Mouse (Mus musculus) forebrain, embryonic 13.5 days (tissue): ENCODE results near the gene Cxcr4. TPM values are rescaled to one million over a fixed set of nuclear protein-coding genes. Genes with fewer than 3 reads are reported as not detected.
A peak's percentile ranks its signal among the peaks of the same experiment; 100 is the strongest.

Experiments used
- ATAC-seq: fragments of 200-750 bp; cut with Nextera tagmentation; 2 replicates; pipeline ENCODE4 v1.8.0; 2017
- H3K27ac ChIP-seq: fragments of 300-500 bp; sonication (generic); 2 replicates; pipeline ENCODE4 v1.5.1; 2015; ENCODE audit warnings: inconsistent platforms, mild to moderate bottlenecking, moderate library complexity
- H3K27me3 ChIP-seq: fragments of 300-500 bp; sonication (generic); 2 replicates; pipeline ENCODE4 v1.6.1; 2015; ENCODE audit warnings: mild to moderate bottlenecking, inconsistent platforms
- H3K36me3 ChIP-seq: fragments of 300-500 bp; sonication (generic); 2 replicates; pipeline ENCODE4 v1.6.1; 2015; ENCODE audit warnings: mild to moderate bottlenecking, inconsistent platforms; ENCODE audit not compliant: poor library complexity, severe bottlenecking
- H3K4me1 ChIP-seq: fragments of 300-500 bp; sonication (generic); 2 replicates; pipeline ENCODE4 v1.6.1; 2015; ENCODE audit warnings: inconsistent platforms
- H3K4me2 ChIP-seq: fragments of 300-500 bp; sonication (generic); 2 replicates; pipeline ENCODE4 v1.6.1; 2015; ENCODE audit warnings: inconsistent platforms, mild to moderate bottlenecking, moderate library complexity
- H3K4me3 ChIP-seq: fragments of 300-500 bp; sonication (generic); 2 replicates; pipeline ENCODE4 v1.5.1; 2015; ENCODE audit warnings: mild to moderate bottlenecking, inconsistent platforms
- H3K9ac ChIP-seq: fragments of 300-500 bp; sonication (generic); 2 replicates; pipeline ENCODE4 v1.6.1; 2015; ENCODE audit warnings: mild to moderate bottlenecking, inconsistent platforms
- H3K9me3 ChIP-seq: fragments of 300-500 bp; sonication (generic); replicated peaks from 2 replicates; pipeline ENCODE4 v1.6.1; 2016; ENCODE audit warnings: inconsistent platforms
- WGBS: fragments of 180-500 bp; shearing (Covaris S2); methylation state at CpG from one replicate; pipeline ENCODE4 v1.1.7; 2015; 5-methylcytosine and 5-hydroxymethylcytosine counted together
- polyA plus RNA-seq: library from polyadenylated mRNA; unstranded; fragments of >200 nt; fragmentation: Nextera tagmentation; extraction: Ambion mirVana; gene quantifications from 2 replicates; pipeline ENCODE4 v1.2.1, GENCODE M21; 2015

Cxcr4 gene
- polyA plus RNA-seq, 1 experiment from 2014 or later: 5.8 TPM

GRCm38 (mm10) chr1:128615459-128615806 lies 23.3 kb upstream of the Cxcr4 start:
- Histone ChIP-seq H3K4me3 (no peak overlapping the region), H3K9me3 (no peaks in the 10 kb centered on the region; the same call in 1 of the 2 replicates), H3K36me3 (no peaks in the 10 kb centered on the region), H3K27me3 (no peaks in the 10 kb centered on the region), H3K9ac (no peak overlapping the region), H3K4me2 (no peak overlapping the region), H3K4me1 (no peaks in the 10 kb centered on the region), H3K27ac (no peak overlapping the region)
- ATAC-seq: no peak
- WGBS: 79% methylated on average over 2 of the region's 2 CpGs

DNA sequence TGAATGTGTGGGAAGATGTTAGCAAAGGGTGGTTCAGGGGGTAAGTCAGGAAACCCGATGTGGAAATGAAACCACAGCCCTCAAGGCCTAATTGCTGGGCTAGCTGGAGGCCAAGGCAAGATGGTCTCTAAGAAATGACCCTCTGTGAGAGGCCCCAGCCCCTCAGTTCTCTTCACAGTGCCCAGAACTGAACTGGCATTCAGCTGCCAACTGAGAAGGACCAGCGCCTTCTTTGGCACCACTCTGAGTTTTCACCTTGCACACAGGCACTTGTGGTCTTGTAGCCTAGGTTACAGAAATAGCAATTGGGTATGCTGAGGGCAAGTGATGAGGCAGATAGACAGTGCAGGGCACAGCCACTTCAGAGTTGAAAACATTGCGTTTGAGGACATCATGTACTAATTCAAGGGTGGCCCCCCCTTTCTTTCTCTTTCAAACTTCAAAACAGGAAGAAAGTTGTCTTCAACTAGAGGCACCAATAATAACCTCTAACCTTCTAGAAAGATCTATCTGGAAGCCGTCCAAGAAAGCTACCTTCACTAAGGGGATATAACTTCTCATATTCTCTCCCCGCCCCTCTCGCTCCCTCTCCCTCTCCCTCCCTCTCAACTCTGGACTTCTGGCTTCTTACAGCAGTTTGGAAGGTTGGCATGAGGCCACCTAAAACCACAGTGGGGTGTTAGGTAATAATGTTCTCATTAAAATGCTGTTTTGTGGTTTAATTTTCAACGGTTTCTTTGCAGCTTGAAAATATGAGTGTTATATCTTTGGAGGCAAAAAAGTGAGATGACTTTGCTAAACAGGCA lies 22.8 kb upstream of the Cxcr4 start:
- Histone ChIP-seq H3K4me1 (no peaks in the 10 kb centered on the region), H3K36me3 (no peaks in the 10 kb centered on the region), H3K4me2 (no peak overlapping the region), H3K4me3 (no peak overlapping the region), H3K9ac (no peak overlapping the region), H3K27ac (no peak overlapping the region), H3K9me3 (no peaks in the 10 kb centered on the region; the same call in 1 of the 2 replicates), H3K27me3 (no peaks in the 10 kb centered on the region)
- WGBS: 79% methylated on average over 7 of the region's 7 CpGs
- ATAC-seq: no peak

DNA sequence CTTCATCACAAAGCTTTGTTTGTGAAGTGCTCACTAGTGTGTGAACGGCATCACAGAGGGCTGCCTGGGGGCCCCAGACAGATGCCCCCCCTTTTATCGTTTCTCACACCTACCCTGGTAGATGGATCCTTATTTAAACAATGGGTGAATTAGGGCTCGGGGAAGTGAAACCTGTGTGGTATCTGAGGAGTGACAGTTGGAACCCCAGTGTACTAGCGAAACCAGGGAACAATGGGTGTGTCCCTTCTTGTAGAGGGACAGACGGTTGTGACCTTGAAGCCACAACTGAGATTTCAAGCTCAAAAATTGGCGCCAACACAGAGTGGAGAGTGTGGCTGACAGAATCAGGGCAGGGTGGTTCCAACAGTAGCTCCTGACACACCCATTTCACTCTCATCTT lies 16.0 kb upstream of the Cxcr4 start:
- Histone ChIP-seq H3K36me3 (no peaks in the 10 kb centered on the region), H3K27me3 (no peaks in the 10 kb centered on the region), H3K9me3 (no peaks in the 10 kb centered on the region), H3K9ac (no peak overlapping the region), H3K4me1 (no peaks in the 10 kb centered on the region), H3K27ac (no peak overlapping the region), H3K4me2 (no peak overlapping the region), H3K4me3 (no peak overlapping the region)
- 72% methylated on average over 6 of the region's 6 CpGs for WGBS
- ATAC-seq: no peak

- 78% methylated on average over 3 of the region's 3 CpGs for WGBS
- Histone ChIP-seq H3K9ac (no peak overlapping the region), H3K27me3 (no peaks in the 10 kb centered on the region), H3K36me3 (no peaks in the 10 kb centered on the region), H3K9me3 (no peaks in the 10 kb centered on the region), H3K27ac (no peak overlapping the region), H3K4me1 (no peaks in the 10 kb centered on the region), H3K4me2 (no peak overlapping the region), H3K4me3 (no peak overlapping the region)
- no peak for ATAC-seq
Observed at GRCm38 (mm10) chr1:128607423-128607822, 15.3 kb upstream of the Cxcr4 start.

DNA sequence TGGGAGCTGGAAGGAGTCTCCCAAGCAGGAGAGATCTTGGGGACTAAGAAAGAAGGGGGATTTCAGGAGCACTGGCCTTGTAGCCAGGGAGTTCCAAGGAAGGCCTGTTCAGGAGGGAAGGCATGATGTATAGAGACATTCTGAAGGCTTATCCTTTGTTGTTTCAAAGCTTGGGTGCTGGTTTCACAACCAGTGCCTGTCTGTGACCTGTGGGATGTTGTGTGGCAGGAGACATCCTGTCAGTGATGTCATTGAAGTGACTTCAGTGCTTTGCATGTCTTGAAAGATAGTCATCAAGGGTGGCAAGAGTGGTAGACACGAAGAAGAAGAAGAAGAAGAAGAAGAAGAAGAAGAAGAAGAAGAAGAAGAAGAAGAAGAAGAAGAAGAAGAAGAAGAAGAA lies 13.7 kb upstream of the Cxcr4 start:
- Histone ChIP-seq H3K36me3 (no peaks in the 10 kb centered on the region), H3K4me3 (no peak overlapping the region), H3K4me2 (no peak overlapping the region), H3K27me3 (no peaks in the 10 kb centered on the region), H3K27ac (no peak overlapping the region), H3K4me1 (no peaks in the 10 kb centered on the region), H3K9ac (no peak overlapping the region), H3K9me3 (no peaks in the 10 kb centered on the region)
- 65% methylated on average over 1 of the region's 1 CpGs for WGBS
- ATAC-seq: no peak

DNA sequence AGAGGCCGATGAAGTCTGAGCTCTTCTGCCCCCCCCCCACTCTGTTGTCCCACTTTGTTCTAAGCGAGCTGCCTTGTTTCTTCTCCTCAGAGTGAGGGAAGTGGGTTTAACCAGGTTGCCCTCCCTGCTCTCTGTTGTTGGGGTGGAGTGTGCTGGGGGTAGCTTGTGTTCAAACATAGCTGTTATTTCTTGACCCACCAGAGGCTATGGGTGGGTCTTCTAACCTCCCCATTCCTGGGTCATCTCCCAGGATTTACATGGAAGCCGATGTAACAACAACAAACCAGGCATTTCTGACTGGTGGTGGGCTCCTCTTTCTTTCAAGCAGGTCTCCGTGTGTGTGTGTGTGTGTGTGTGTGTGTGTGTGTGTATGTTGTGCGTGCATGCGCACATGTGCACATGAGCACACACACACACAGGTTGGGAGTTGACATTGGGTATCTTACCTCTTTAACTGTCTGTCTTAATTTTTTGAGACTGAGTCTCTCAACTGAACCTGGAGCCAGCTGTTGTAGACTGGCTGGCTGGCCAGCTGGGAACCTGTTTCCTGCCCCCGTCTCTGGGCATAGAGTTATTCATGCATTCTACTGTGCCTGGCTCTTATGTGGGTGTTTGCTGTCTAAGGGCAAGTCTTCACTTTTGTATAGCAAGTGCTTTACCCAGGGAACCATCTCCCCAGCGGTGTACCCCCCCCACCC lies 10.7 kb upstream of the Cxcr4 start:
- no peak for ATAC-seq
- WGBS: 92% methylated on average over 8 of the region's 8 CpGs
- no peak overlapping the region for H3K27ac ChIP-seq
- no peaks in the 10 kb centered on the region for H3K4me1 ChIP-seq
- no peak overlapping the region for H3K4me3 ChIP-seq
- no peak overlapping the region for H3K4me2 ChIP-seq
- no peaks in the 10 kb centered on the region for H3K27me3 ChIP-seq
- no peak overlapping the region for H3K9ac ChIP-seq
- H3K9me3 ChIP-seq: no peaks in the 10 kb centered on the region
- H3K36me3 ChIP-seq: no peaks in the 10 kb centered on the region

GRCm38 (mm10) chr1:128602018-128602687 lies 10.1 kb upstream of the Cxcr4 start:
- 84% methylated on average over 5 of the region's 5 CpGs for WGBS
- no peak for ATAC-seq
- no peak overlapping the region for H3K27ac ChIP-seq
- H3K4me1 ChIP-seq: no peaks in the 10 kb centered on the region
- H3K9ac ChIP-seq: no peak overlapping the region
- H3K9me3 ChIP-seq: no peaks in the 10 kb centered on the region
- H3K27me3 ChIP-seq: no peaks in the 10 kb centered on the region
- H3K36me3 ChIP-seq: no peaks in the 10 kb centered on the region
- no peak overlapping the region for H3K4me3 ChIP-seq
- no peak overlapping the region for H3K4me2 ChIP-seq

- Histone ChIP-seq H3K9ac (no peak overlapping the region), H3K4me2 (no peak overlapping the region), H3K27ac (no peak overlapping the region), H3K9me3 (no peaks in the 10 kb centered on the region), H3K27me3 (no peaks in the 10 kb centered on the region), H3K4me3 (no peak overlapping the region), H3K36me3 (no peaks in the 10 kb centered on the region), H3K4me1 (no peaks in the 10 kb centered on the region)
- ATAC-seq: no peak
- WGBS: 79% methylated on average over 5 of the region's 5 CpGs
Observed at GRCm38 (mm10) chr1:128601307-128601706, 9.2 kb upstream of the Cxcr4 start.

DNA sequence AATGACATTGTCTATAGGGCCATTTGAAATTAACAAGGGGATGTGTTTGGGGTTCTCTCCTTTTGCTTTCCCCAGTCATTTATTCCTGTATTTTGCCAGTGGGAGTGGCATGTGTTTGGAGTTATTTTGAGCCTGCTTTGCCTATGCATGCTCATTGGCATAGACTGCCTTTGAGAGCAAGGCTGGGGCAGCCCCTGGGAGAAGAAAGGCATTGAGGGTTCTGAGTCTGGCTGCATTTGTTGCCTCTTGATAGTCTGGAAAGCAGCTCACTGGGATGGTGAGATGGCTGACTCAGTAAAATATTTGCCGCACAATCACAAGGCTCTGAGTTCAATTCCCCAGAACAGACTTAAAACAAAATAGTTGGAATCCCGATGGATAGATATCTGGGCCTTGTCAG lies 8.5 kb upstream of the Cxcr4 start:
- H3K27ac ChIP-seq: no peak overlapping the region
- H3K9me3 ChIP-seq: no peaks in the 10 kb centered on the region
- no peak for ATAC-seq

GRCm38 (mm10) chr1:128597209-128597782 lies 5.2 kb upstream of the Cxcr4 start:
- Histone ChIP-seq H3K4me1 (peaks cover 39% of the 10 kb centered on the region), H3K27ac (no peak overlapping the region), H3K4me2 (no peak overlapping the region), H3K9me3 (no peaks in the 10 kb centered on the region), H3K4me3 (no peak overlapping the region), H3K27me3 (peaks cover 7% of the 10 kb centered on the region; the same call in 1 of the 2 replicates), H3K9ac (no peak overlapping the region), H3K36me3 (no peaks in the 10 kb centered on the region)
- no peak for ATAC-seq
- WGBS: 78% methylated on average over 15 of the region's 15 CpGs

More for the DNA sequence above, 8.5 kb upstream of the Cxcr4 start:
- no peak overlapping the region for H3K9ac ChIP-seq
- WGBS: 97% methylated on average over 2 of the region's 2 CpGs
- peaks cover 7% of the 10 kb centered on the region for H3K4me1 ChIP-seq
- no peak overlapping the region for H3K4me2 ChIP-seq
- H3K27me3 ChIP-seq: no peaks in the 10 kb centered on the region
- no peaks in the 10 kb centered on the region for H3K36me3 ChIP-seq
- H3K4me3 ChIP-seq: no peak overlapping the region

DNA sequence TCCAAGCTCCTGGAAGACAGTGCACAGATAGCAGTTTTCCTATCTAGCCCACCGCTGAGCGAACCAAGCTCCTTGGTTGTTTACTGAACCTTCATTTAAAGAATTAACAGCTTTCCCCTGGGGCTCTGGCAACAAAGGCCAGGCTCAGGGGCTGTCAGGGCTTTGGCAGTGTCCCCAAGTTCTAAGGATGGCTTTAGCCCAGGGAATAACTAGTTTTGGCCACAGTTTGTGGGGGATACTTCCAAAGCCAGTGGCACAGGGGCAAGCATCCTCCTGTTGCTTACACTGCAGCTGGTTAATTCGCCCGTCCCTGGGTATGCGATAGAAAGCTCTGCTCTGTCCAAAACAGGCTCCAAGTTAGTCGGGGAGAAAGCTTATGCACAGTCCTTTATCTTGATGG lies 3.4 kb upstream of the Cxcr4 start:
- Histone ChIP-seq H3K27me3 (peaks cover 7% of the 10 kb centered on the region; the same call in 1 of the 2 replicates), H3K9me3 (no peaks in the 10 kb centered on the region), H3K9ac (no peak overlapping the region), H3K4me2 (peak overlapping the region; percentile 34), H3K4me3 (no peak overlapping the region), H3K27ac (peak overlapping the region; percentile 32; the same call in 1 of the 2 replicates), H3K36me3 (no peaks in the 10 kb centered on the region), H3K4me1 (peaks cover 48% of the 10 kb centered on the region)
- ATAC-seq: no peak
- 3% methylated on average over 6 of the region's 6 CpGs for WGBS

- WGBS: 31% methylated on average over 3 of the region's 3 CpGs
- no peak overlapping the region for H3K27ac ChIP-seq
- no peak overlapping the region for H3K4me3 ChIP-seq
- peaks cover 7% of the 10 kb centered on the region; the same call in 1 of the 2 replicates for H3K27me3 ChIP-seq
- no peaks in the 10 kb centered on the region for H3K36me3 ChIP-seq
- ATAC-seq: no peak
- H3K9ac ChIP-seq: no peak overlapping the region
- no peaks in the 10 kb centered on the region for H3K9me3 ChIP-seq
- H3K4me1 ChIP-seq: peaks cover 49% of the 10 kb centered on the region
- H3K4me2 ChIP-seq: peak overlapping the region; percentile 34; the same call in 1 of the 2 replicates
Observed at GRCm38 (mm10) chr1:128595105-128595420, 3.0 kb upstream of the Cxcr4 start.
